8 mouse cellular contexts compared by ENCODE assay signal in genomic region chr14:34458880-34459279, GRCm38 (mm10). TPM values are rescaled to one million over a fixed set of nuclear protein-coding genes. Genes with fewer than 3 reads are reported as not detected.
DNase-seq lines count a peak whose midpoint lies in the region; ATAC-seq and TF ChIP-seq lines count a peak whose summit lies in the region.

No protein-coding gene starts in this region.

- peaks cover 4% of the 10 kb centered on the region for H3K4me1 ChIP-seq in heart, adult 2 months (ENCODE audit: control insufficient read depth, insufficient read depth, low read length)
- peaks cover 13% of the 10 kb centered on the region for H3K4me1 ChIP-seq in heart, embryonic 12.5 days (replicated peaks)
- H3K4me1 ChIP-seq in E14TG2a.4 (replicated peaks; ENCODE audit: low read depth, low read length): peaks cover 28% of the 10 kb centered on the region
- no peaks in the 10 kb centered on the region for H3K4me1 ChIP-seq in hindbrain, postnatal 0 days (ENCODE audit: insufficient read depth, low read length)

- no peaks in the 10 kb centered on the region for H3K9me3 ChIP-seq in heart, embryonic 12.5 days (replicated peaks)
- H3K9me3 ChIP-seq in E14TG2a.4 (ENCODE audit: low read length): no peaks in the 10 kb centered on the region
- H3K9me3 ChIP-seq in hindbrain, postnatal 0 days (ENCODE audit: low read length): no peaks in the 10 kb centered on the region

- H3K27me3 ChIP-seq in heart, adult 2 months (ENCODE audit: control insufficient read depth, insufficient read depth, low read length): no peaks in the 10 kb centered on the region
- H3K27me3 ChIP-seq in heart, embryonic 12.5 days (replicated peaks): no peaks in the 10 kb centered on the region
- no peaks in the 10 kb centered on the region for H3K27me3 ChIP-seq in E14TG2a.4 (ENCODE audit: insufficient read depth, low read length)
- no peaks in the 10 kb centered on the region for H3K27me3 ChIP-seq in hindbrain, postnatal 0 days (ENCODE audit: insufficient read depth, low read length)

- no peak for ATAC-seq in heart, embryonic 12.5 days (ENCODE audit: insufficient number of reproducible peaks, low FRiP score)
- ATAC-seq in hindbrain, postnatal 0 days: peak; percentile 79; the same call in 1 of the 2 replicates
- no peak for ATAC-seq in inflammation-experienced regulatory T-cells, adult 6 months

- H3K4me2 ChIP-seq in heart, embryonic 12.5 days: no peak overlapping the region
- H3K4me2 ChIP-seq in hindbrain, postnatal 0 days (ENCODE audit: low read depth, low read length): no peak overlapping the region

- intact Hi-C loops in heart, adult 2 months (cut with DNase I): loop anchor here (1.0 kb wide), 1 partner anchor 90 kb away; no protein-coding TSS in a partner anchor
- intact Hi-C loops in left cerebral cortex, postnatal 25 days (cut with DNase I): loop anchor here (2.0 to 5.0 kb wide), 2 partner anchors 90 to 108 kb away; no protein-coding TSS in a partner anchor

- no peaks in the 10 kb centered on the region for H3K79me2 ChIP-seq in heart, adult 2 months (replicated peaks; ENCODE audit: control insufficient read depth, insufficient read depth, low read length)

- peak; percentile 87 for TF ChIP-seq CTCF in heart, adult 2 months (IDR thresholded peaks at IDR 0.05)
- peak; percentile 48 for TF ChIP-seq CTCF in E14TG2a.4 (conservative IDR thresholded peaks at IDR 0.05; ENCODE audit: low read length)
- peak; percentile 79 for TF ChIP-seq CTCF in hindbrain, postnatal 0 days (IDR thresholded peaks at IDR 0.05; ENCODE audit: low read depth)

- no peak overlapping the region for H3K4me3 ChIP-seq in heart, adult 2 months
- H3K4me3 ChIP-seq in heart, embryonic 12.5 days: no peak overlapping the region
- no peak overlapping the region for H3K4me3 ChIP-seq in E14TG2a.4 (replicated peaks; ENCODE audit: low read length)
- no peak overlapping the region for H3K4me3 ChIP-seq in hindbrain, postnatal 0 days (ENCODE audit: low read length)

- H3K27ac ChIP-seq in heart, adult 2 months: no peak overlapping the region
- H3K27ac ChIP-seq in heart, embryonic 12.5 days (ENCODE audit: poor library complexity, severe bottlenecking): no peak overlapping the region
- no peak overlapping the region for H3K27ac ChIP-seq in hindbrain, postnatal 0 days

- peaks cover 15% of the 10 kb centered on the region for H3K36me3 ChIP-seq in heart, adult 2 months (ENCODE audit: control insufficient read depth, insufficient read depth, low read length)
- H3K36me3 ChIP-seq in heart, embryonic 12.5 days: peaks cover 35% of the 10 kb centered on the region
- H3K36me3 ChIP-seq in E14TG2a.4 (ENCODE audit: insufficient read depth, low read length): peaks cover 13% of the 10 kb centered on the region
- H3K36me3 ChIP-seq in hindbrain, postnatal 0 days (ENCODE audit: insufficient read depth, low read length): no peaks in the 10 kb centered on the region

- DNase-seq in heart, adult 2 months: no peak
- DNase-seq in cerebellum, adult 18-20 months: peak; percentile 69 to 78
- DNase-seq in hindbrain, postnatal 0 days (ENCODE audit: low spot score): peak; percentile 81
- peak; percentile 39 to 65 for DNase-seq in left cerebral cortex, postnatal 25 days (ENCODE audit: low spot score in 2 of 2)
- DNase-seq in yolk sac, embryonic 10.5 days (ENCODE audit: low spot score): peak; percentile 23

- 53% methylated on average over 1 of the region's 1 CpGs for WGBS in heart, adult 2 months
- WGBS in heart, embryonic 12.5 days: 86% methylated on average over 1 of the region's 1 CpGs
- WGBS in hindbrain, postnatal 0 days: 70% methylated on average over 1 of the region's 1 CpGs

- no peak for TF ChIP-seq POLR2A in heart, adult 2 months (IDR thresholded peaks at IDR 0.05; ENCODE audit: insufficient read depth, low read depth, low read length)

- TF ChIP-seq EP300 in heart, adult 2 months (IDR thresholded peaks at IDR 0.05; ENCODE audit: insufficient read depth, low read depth, low read length): no peak

- no peak overlapping the region for H3K9ac ChIP-seq in heart, adult 2 months (ENCODE audit: low read depth, low read length)
- no peak overlapping the region for H3K9ac ChIP-seq in heart, embryonic 12.5 days
- no peak overlapping the region for H3K9ac ChIP-seq in hindbrain, postnatal 0 days (replicated peaks; ENCODE audit: low read length)

RNA-seq across cellular contexts. Expression of gene Bmpr1a, which starts 44.3 kb away (rescaled TPM):
- total RNA-seq in heart, adult 2 months (2021): 10 to 100 TPM; 58.4 to 62.5 TPM
- polyA plus RNA-seq in heart, adult 2 months (2012; rRNA removed): 13.8 and 38.2 TPM in 2 replicates
- polyA plus RNA-seq in heart, embryonic 12.5 days (2016; fragmentation: Nextera tagmentation; extraction: Ambion mirVana): 53.9 and 58.0 TPM in 2 replicates
- 52.5 and 53.8 TPM in 2 replicates for total RNA-seq in hindbrain, postnatal 0 days (2014; rRNA removed)
- 20.6 and 21.1 TPM in 2 replicates for polyA plus RNA-seq in hindbrain, postnatal 0 days (2015; fragmentation: Nextera tagmentation; extraction: Ambion mirVana)
- 10 to 100 TPM; 33.5 to 35.0 TPM for total RNA-seq in left cerebral cortex, postnatal 25 days (2021)
- polyA plus RNA-seq in inflammation-experienced regulatory T-cells, adult 6 months (2017; shearing (Covaris generic)): under 1 TPM; 0.36 to 0.40 (median 0.40) TPM

Comparison
In these comparisons a context has a peak if more than half of its experiments do, and no peak if none do; other contexts are left out.
1. DNase-seq: peak in cerebellum, adult 18-20 months (2 of 2), hindbrain, postnatal 0 days (single experiment), left cerebral cortex, postnatal 25 days (2 of 2) and yolk sac, embryonic 10.5 days (single experiment); none in heart, adult 2 months (0 of 2).
2. RNA of gene Bmpr1a, which starts 44.3 kb away (polyA plus RNA-seq): 53.9 to 58.0 TPM in heart, embryonic 12.5 days, 20.6 to 21.1 TPM in hindbrain, postnatal 0 days and 13.8 to 38.2 TPM in heart, adult 2 months; 0.36 to 0.40 TPM in inflammation-experienced regulatory T-cells, adult 6 months; every median in the first group is over 10 times any median in the second.
3. Peak in every context shown above with its lines, with median percentiles within 50 percentile points of each other: CTCF ChIP-seq.